Mouse (Mus musculus) testis, adult 2 months (tissue): ENCODE measurements around the gene Cdk2.

ENCODE experiments used
- CTCF ChIP-seq: fragments of 200-500 bp; IDR thresholded peaks from 2 replicates; pipeline ENCODE4 v1.5.1; 2012; ENCODE audit warnings: low read depth, mild to moderate bottlenecking, inconsistent platforms, low read length, moderate library complexity; ENCODE audit not compliant: control insufficient read depth, insufficient read depth, insufficient replicate concordance
- POLR2A ChIP-seq: fragments of 200-500 bp; IDR thresholded peaks from 2 replicates; pipeline ENCODE4 v1.6.1; 2012; ENCODE audit warnings: low read depth, mild to moderate bottlenecking, inconsistent platforms, low read length, moderate library complexity; ENCODE audit not compliant: control insufficient read depth

- TF ChIP-seq CTCF (no peak), POLR2A (no peak)
Measured at GRCm38 (mm10) chr10:128700712-128701111, 4.1 kb downstream of the Cdk2 start.
